Mouse (Mus musculus) MEL (cell line): ENCODE results near the gene Marveld2. TPM values are rescaled to one million over a fixed set of nuclear protein-coding genes. Genes with fewer than 3 reads are reported as not detected.

Experiments used
- DNase-seq: peaks from one replicate; pipeline ENCODE4 v3.0.0; 2011; ENCODE audit warnings: low read depth, low spot score
- H3K27ac ChIP-seq: 2 replicates; pipeline ENCODE4 v1.5.1; 2012; ENCODE audit warnings: low read depth, mild to moderate bottlenecking, control low read depth, low read length, moderate library complexity; ENCODE audit not compliant: control insufficient read depth
- H3K27me3 ChIP-seq, 2 experiments: fragments of 150-350 bp in 1 of 2; sonication (generic) in 1 of 2; 2 replicates each; pipeline ENCODE4 v1.6.1; 2012; ENCODE audit warnings: low read length in 2 of 2, mild to moderate bottlenecking in 2 of 2, improper control_type of control experiment in 1 of 2, moderate library complexity in 1 of 2; ENCODE audit not compliant: insufficient read depth in 2 of 2, control insufficient read depth in 1 of 2
- H3K36me3 ChIP-seq, 2 experiments: 2 replicates each; pipeline ENCODE4 v1.6.1; 2012 to 2014; ENCODE audit warnings: low read length in 2 of 2, improper control_type of control experiment in 1 of 2, inconsistent platforms in 1 of 2, mild to moderate bottlenecking in 1 of 2; ENCODE audit not compliant: insufficient read depth in 2 of 2, control insufficient read depth in 1 of 2
- H3K4me1 ChIP-seq, 2 experiments: fragments of 150-350 bp in 1 of 2; sonication (generic) in 1 of 2; 2 replicates each; pipeline ENCODE4 v1.6.1; 2012; ENCODE audit warnings: low read length in 2 of 2, improper control_type of control experiment in 1 of 2, mild to moderate bottlenecking in 1 of 2; ENCODE audit not compliant: insufficient read depth in 2 of 2, control insufficient read depth in 1 of 2
- H3K4me3 ChIP-seq, 2 experiments: fragments of 150-350 bp in 1 of 2; sonication (generic) in 1 of 2; 2 replicates each; pipeline ENCODE4 v1.5.1; 2012; ENCODE audit warnings: low read depth in 2 of 2, low read length in 2 of 2, mild to moderate bottlenecking in 2 of 2, moderate library complexity in 2 of 2, control low read depth in 1 of 2, improper control_type of control experiment in 1 of 2; ENCODE audit not compliant: control insufficient read depth in 1 of 2, insufficient read depth in 1 of 2
- H3K79me2 ChIP-seq: 2 replicates; pipeline ENCODE4 v1.6.1; 2012; ENCODE audit warnings: mild to moderate bottlenecking, low read length, moderate library complexity; ENCODE audit not compliant: control insufficient read depth, poor library complexity, insufficient read depth
- H3K9ac ChIP-seq: 2 replicates; pipeline ENCODE4 v1.6.1; 2012; ENCODE audit warnings: low read depth, mild to moderate bottlenecking, control low read depth, low read length, moderate library complexity; ENCODE audit not compliant: control insufficient read depth, poor library complexity, severe bottlenecking
- H3K9me3 ChIP-seq: fragments of 150-350 bp; sonication (generic); replicated peaks from 2 replicates; pipeline ENCODE4 v1.6.1; 2012; ENCODE audit warnings: mild to moderate bottlenecking, low read length, improper control_type of control experiment, moderate library complexity; ENCODE audit not compliant: insufficient read depth
- ETS1 ChIP-seq: IDR thresholded peaks from 2 replicates; pipeline ENCODE4 v1.6.1; 2012; ENCODE audit warnings: low read depth, mild to moderate bottlenecking, inconsistent platforms, low read length, improper control_type of control experiment, moderate library complexity
- HCFC1 ChIP-seq: IDR thresholded peaks from 2 replicates; pipeline ENCODE4 v1.6.1; 2012; ENCODE audit warnings: low read depth, mild to moderate bottlenecking, inconsistent platforms, low read length, improper control_type of control experiment, moderate library complexity
- MAFK ChIP-seq: IDR thresholded peaks from 2 replicates; pipeline ENCODE4 v1.6.1; 2011; ENCODE audit warnings: low read depth, mild to moderate bottlenecking, low read length, improper control_type of control experiment, borderline replicate concordance
- MAZ ChIP-seq: IDR thresholded peaks from 2 replicates; pipeline ENCODE4 v1.6.1; 2012; ENCODE audit warnings: low read depth, mild to moderate bottlenecking, inconsistent platforms, low read length, improper control_type of control experiment
- MEF2A ChIP-seq: IDR thresholded peaks from 2 replicates; pipeline ENCODE4 v1.6.1; 2014; ENCODE audit warnings: low read depth, mild to moderate bottlenecking, inconsistent platforms, low read length, improper control_type of control experiment; ENCODE audit not compliant: poor library complexity, insufficient replicate concordance, severe bottlenecking; ENCODE audit errors: extremely low read depth
- MYB ChIP-seq: IDR thresholded peaks from 2 replicates; pipeline ENCODE4 v1.6.1; 2011; ENCODE audit warnings: mild to moderate bottlenecking, low read depth, low read length, improper control_type of control experiment
- NELFE ChIP-seq: IDR thresholded peaks from 2 replicates; pipeline ENCODE4 v1.6.1; 2011; ENCODE audit warnings: low read depth, low read length, improper control_type of control experiment
- NRF1 ChIP-seq: IDR thresholded peaks from 2 replicates; pipeline ENCODE4 v1.6.1; 2014; ENCODE audit warnings: low read depth, mild to moderate bottlenecking, inconsistent platforms, low read length, improper control_type of control experiment, moderate library complexity; ENCODE audit not compliant: poor library complexity, insufficient read depth, severe bottlenecking
- POLR2AphosphoS2 ChIP-seq: IDR thresholded peaks from 2 replicates; pipeline ENCODE4 v1.6.1; 2011; ENCODE audit warnings: low read length, improper control_type of control experiment
- POLR2AphosphoS5 ChIP-seq: IDR thresholded peaks from 2 replicates; pipeline ENCODE4 v1.6.1; 2012; ENCODE audit warnings: low read depth, borderline replicate concordance, mild to moderate bottlenecking, inconsistent platforms, low read length, moderate library complexity, mixed read lengths
- RAD21 ChIP-seq: IDR thresholded peaks from 2 replicates; pipeline ENCODE4 v1.6.1; 2011; ENCODE audit warnings: mild to moderate bottlenecking, low read depth, low read length, improper control_type of control experiment
- ZNF384 ChIP-seq: IDR thresholded peaks from 2 replicates; pipeline ENCODE4 v1.6.1; 2012; ENCODE audit warnings: low read depth, mild to moderate bottlenecking, inconsistent platforms, low read length, improper control_type of control experiment
- polyA plus RNA-seq, 2 experiments: library from polyadenylated mRNA; stranded (reverse) in 1 of 2; unstranded in 1 of 2; fragments of >175 nt in 1 of 2; fragments of >200 nt in 1 of 2; gene quantifications; 2 replicates each; pipeline versions ENCODE4 v1.2.1 to v1.2.4; 2012; ENCODE audit warnings: low replicate concordance in 2 of 2, low read depth in 1 of 2; ENCODE audit not compliant: insufficient read length in 2 of 2, insufficient read depth in 1 of 2, missing spikeins in 1 of 2
- total RNA-seq: library from RNA; depleted of rRNA; stranded (reverse); fragments of 300-350 nt; gene quantifications from 2 replicates; pipeline ENCODE4 v1.2.3, GENCODE M21; 2012

Marveld2 gene
- total and polyA plus RNA-seq, 3 experiments = not detected

- no peak for TF ChIP-seq RAD21
- peak; percentile 56; the same call in 1 of the 2 replicates for TF ChIP-seq POLR2AphosphoS2
- TF ChIP-seq ETS1 = no peak; the same call in 1 of the 2 replicates
- TF ChIP-seq MEF2A = no peak
Measured at GRCm38 (mm10) chr13:100650550-100651438, 34.0 kb upstream of the Marveld2 start, which contains the start of the genes Ak6 and Rad17 (continued).

- peaks cover 2 to 17% of the 10 kb centered on the region in 2 experiments; a peak in 3 of 4 replicates for H3K36me3 ChIP-seq
- H3K27me3 ChIP-seq = no peaks in the 10 kb centered on the region
- H3K4me1 ChIP-seq = peaks cover 0 to 3% of the 10 kb centered on the region in 2 experiments; a peak in 2 of 4 replicates
Measured at GRCm38 (mm10) chr13:100648223-100648622, 31.5 kb upstream of the Marveld2 start.

GRCm38 (mm10) chr13:100642471-100643209 is 25.9 kb upstream of the Marveld2 start:
- H3K27me3 ChIP-seq = no peaks in the 10 kb centered on the region
- H3K4me1 ChIP-seq = no peaks in the 10 kb centered on the region
- no peak for DNase-seq
- H3K4me3 ChIP-seq = no peak overlapping the region
- H3K79me2 ChIP-seq = no peaks in the 10 kb centered on the region
- H3K9me3 ChIP-seq = no peaks in the 10 kb centered on the region
- TF ChIP-seq ETS1 (no peak), POLR2AphosphoS5 (no peak), ZNF384 (peak; percentile 31; the same call in 1 of the 2 replicates), HCFC1 (no peak), NELFE (no peak), MYB (no peak), NRF1 (no peak)
- H3K27ac ChIP-seq = no peak overlapping the region
- H3K9ac ChIP-seq = no peak overlapping the region
- H3K36me3 ChIP-seq = peaks cover 0 to 26% of the 10 kb centered on the region in 2 experiments; a peak in 2 of 4 replicates

More at GRCm38 (mm10) chr13:100648223-100648622, 31.5 kb upstream of the Marveld2 start:
- Histone ChIP-seq H3K9ac (no peak overlapping the region), H3K9me3 (no peaks in the 10 kb centered on the region), H3K27ac (no peak overlapping the region), H3K79me2 (peaks cover 24% of the 10 kb centered on the region), H3K4me3 (no peak overlapping the region)
- DNase-seq = no peak
- TF ChIP-seq MAZ (no peak), MAFK (no peak)
